Mouse (Mus musculus) embryonic facial prominence, embryonic 11.5 days (tissue): ENCODE data around the gene Trpv3. TPM values are rescaled to one million over a fixed set of nuclear protein-coding genes. Genes with fewer than 3 reads are reported as not detected.
"Not testable (repeated sequence)": the region's sequence is repeated elsewhere in the genome, so short reads cannot be mapped to it uniquely, and the experiment has no call there.

ENCODE experiments used
- ATAC-seq: fragments of 200-750 bp; cut with Nextera tagmentation; replicated peaks from 2 replicates; pipeline ENCODE4 v1.8.0; 2017; ENCODE audit warnings: low read depth; ENCODE audit not compliant: insufficient number of reproducible peaks, low FRiP score, low TSS enrichment
- DNase-seq: peaks from one replicate; pipeline ENCODE4 v3.0.0-alpha.2; 2015; ENCODE audit warnings: low spot score
- H3K27ac ChIP-seq: fragments of 300-500 bp; sonication (generic); replicated peaks from 2 replicates; pipeline ENCODE4 v1.5.1; 2014; ENCODE audit warnings: mild to moderate bottlenecking, low read depth, low read length, control low read depth
- H3K27me3 ChIP-seq: fragments of 300-500 bp; sonication (generic); 2 replicates; pipeline ENCODE4 v1.6.1; 2014; ENCODE audit warnings: mild to moderate bottlenecking, low read length, moderate library complexity, mixed read lengths; ENCODE audit not compliant: control insufficient read depth, insufficient read depth
- H3K36me3 ChIP-seq: fragments of 300-500 bp; sonication (generic); replicated peaks from 2 replicates; pipeline ENCODE4 v1.6.1; 2014; ENCODE audit warnings: low read depth, mild to moderate bottlenecking, low read length, moderate library complexity, mixed read lengths; ENCODE audit not compliant: control insufficient read depth, insufficient read depth
- H3K4me1 ChIP-seq: fragments of 300-500 bp; sonication (generic); 2 replicates; pipeline ENCODE4 v1.6.1; 2014; ENCODE audit warnings: low read length, mixed read lengths; ENCODE audit not compliant: control insufficient read depth, insufficient read depth
- H3K4me2 ChIP-seq: fragments of 300-500 bp; sonication (generic); 2 replicates; pipeline ENCODE4 v1.6.1; 2014; ENCODE audit warnings: low read depth, mild to moderate bottlenecking, control low read depth, low read length, moderate library complexity
- H3K4me3 ChIP-seq: fragments of 300-500 bp; sonication (generic); 2 replicates; pipeline ENCODE4 v1.5.1; 2014; ENCODE audit warnings: low read depth, low read length, control low read depth
- H3K9ac ChIP-seq: fragments of 300-500 bp; sonication (generic); replicated peaks from 2 replicates; pipeline ENCODE4 v1.6.1; 2014; ENCODE audit warnings: mild to moderate bottlenecking, control low read depth, low read length
- H3K9me3 ChIP-seq: fragments of 300-500 bp; sonication (generic); replicated peaks from 2 replicates; pipeline ENCODE4 v1.6.1; 2016; ENCODE audit warnings: mild to moderate bottlenecking, low read length, inconsistent platforms, mixed read lengths; ENCODE audit not compliant: control insufficient read depth
- WGBS: fragments of 180-500 bp; shearing (Covaris S2); extraction: QIAGEN DNeasy Blood & Tissue Kit; methylation state at CpG from one replicate; pipeline ENCODE4 v1.1.7; 2014; 5-methylcytosine and 5-hydroxymethylcytosine counted together
- polyA plus RNA-seq: library from polyadenylated mRNA; unstranded; fragments of >200 nt; fragmentation: Nextera tagmentation; extraction: Ambion mirVana; gene quantifications from 2 replicates; pipeline ENCODE4 v1.2.1, GENCODE M21; 2014

Gene Trpv3
- polyA plus RNA-seq, 1 experiment from 2014 or later, result 0.03 TPM

- no peak for ATAC-seq
Observed at GRCm38 (mm10) chr11:73289621-73290020, 22.4 kb downstream of the Trpv3 start.

GRCm38 (mm10) chr11:73303123-73303522, 35.9 kb downstream of the Trpv3 start:
- H3K9ac ChIP-seq, result no peak overlapping the region
- 28% methylated on average over 2 of the region's 2 CpGs for WGBS
- DNase-seq, result no peak
- ATAC-seq, result no peak
- H3K27me3 ChIP-seq, result no peaks in the 10 kb centered on the region
- H3K4me2 ChIP-seq, result no peak overlapping the region
- no peaks in the 10 kb centered on the region for H3K9me3 ChIP-seq
- H3K27ac ChIP-seq, result no peak overlapping the region
- no peak overlapping the region for H3K4me3 ChIP-seq
- H3K36me3 ChIP-seq, result no peaks in the 10 kb centered on the region
- H3K4me1 ChIP-seq, result no peaks in the 10 kb centered on the region

More at GRCm38 (mm10) chr11:73289621-73290020, 22.4 kb downstream of the Trpv3 start:
- H3K27me3 ChIP-seq, result no peaks in the 10 kb centered on the region
- H3K36me3 ChIP-seq, result no peaks in the 10 kb centered on the region
- DNase-seq, result no peak
- H3K4me1 ChIP-seq, result no peaks in the 10 kb centered on the region
- H3K27ac ChIP-seq, result no peak overlapping the region
- H3K9me3 ChIP-seq, result no peaks in the 10 kb centered on the region
- H3K4me3 ChIP-seq, result no peak overlapping the region
- H3K9ac ChIP-seq, result no peak overlapping the region
- H3K4me2 ChIP-seq, result no peak overlapping the region
- 84% methylated on average over 1 of the region's 1 CpGs for WGBS

- H3K4me1 ChIP-seq, result no peaks in the 10 kb centered on the region
- H3K9ac ChIP-seq, result no peak overlapping the region
- no peak overlapping the region for H3K4me2 ChIP-seq
- H3K36me3 ChIP-seq, result no peaks in the 10 kb centered on the region
- H3K27ac ChIP-seq, result no peak overlapping the region
- WGBS, result 37% methylated on average over 3 of the region's 3 CpGs
- H3K27me3 ChIP-seq, result no peaks in the 10 kb centered on the region
- no peak overlapping the region for H3K4me3 ChIP-seq
- H3K9me3 ChIP-seq, result no peaks in the 10 kb centered on the region
- ATAC-seq, result no peak
- DNase-seq, result no peak
Observed at GRCm38 (mm10) chr11:73315961-73316360, 48.8 kb downstream of the Trpv3 start.

- not testable (repeated sequence) for H3K36me3 ChIP-seq, H3K4me2 ChIP-seq, H3K4me3 ChIP-seq, H3K9me3 ChIP-seq, DNase-seq, H3K27ac ChIP-seq, H3K9ac ChIP-seq, H3K4me1 ChIP-seq, H3K27me3 ChIP-seq, ATAC-seq
- 87% methylated on average over 2 of the region's 2 CpGs for WGBS
Observed at GRCm38 (mm10) chr11:73318581-73318980, 51.4 kb downstream of the Trpv3 start.

DNA sequence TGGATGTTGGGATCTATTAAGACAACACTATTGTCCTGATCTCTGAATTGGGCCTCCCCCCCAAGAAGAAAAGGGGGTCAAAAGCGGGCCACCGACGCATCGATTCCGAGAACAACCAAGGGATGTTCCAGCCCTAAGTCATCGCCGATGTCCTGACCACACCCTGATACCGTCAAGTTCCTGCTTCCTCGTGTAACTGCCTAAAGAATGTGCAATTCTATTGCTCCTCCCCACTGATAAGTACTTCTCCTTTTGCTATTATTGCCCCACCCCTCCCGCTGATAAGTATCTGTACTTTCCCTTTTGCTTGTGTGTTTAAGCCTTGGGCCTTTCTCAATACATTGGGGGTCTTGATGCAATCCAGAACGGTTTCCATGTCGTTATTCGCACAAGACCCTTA, 53.9 kb downstream of the Trpv3 start:
- not testable (repeated sequence) for H3K4me1 ChIP-seq, DNase-seq, H3K36me3 ChIP-seq

DNA sequence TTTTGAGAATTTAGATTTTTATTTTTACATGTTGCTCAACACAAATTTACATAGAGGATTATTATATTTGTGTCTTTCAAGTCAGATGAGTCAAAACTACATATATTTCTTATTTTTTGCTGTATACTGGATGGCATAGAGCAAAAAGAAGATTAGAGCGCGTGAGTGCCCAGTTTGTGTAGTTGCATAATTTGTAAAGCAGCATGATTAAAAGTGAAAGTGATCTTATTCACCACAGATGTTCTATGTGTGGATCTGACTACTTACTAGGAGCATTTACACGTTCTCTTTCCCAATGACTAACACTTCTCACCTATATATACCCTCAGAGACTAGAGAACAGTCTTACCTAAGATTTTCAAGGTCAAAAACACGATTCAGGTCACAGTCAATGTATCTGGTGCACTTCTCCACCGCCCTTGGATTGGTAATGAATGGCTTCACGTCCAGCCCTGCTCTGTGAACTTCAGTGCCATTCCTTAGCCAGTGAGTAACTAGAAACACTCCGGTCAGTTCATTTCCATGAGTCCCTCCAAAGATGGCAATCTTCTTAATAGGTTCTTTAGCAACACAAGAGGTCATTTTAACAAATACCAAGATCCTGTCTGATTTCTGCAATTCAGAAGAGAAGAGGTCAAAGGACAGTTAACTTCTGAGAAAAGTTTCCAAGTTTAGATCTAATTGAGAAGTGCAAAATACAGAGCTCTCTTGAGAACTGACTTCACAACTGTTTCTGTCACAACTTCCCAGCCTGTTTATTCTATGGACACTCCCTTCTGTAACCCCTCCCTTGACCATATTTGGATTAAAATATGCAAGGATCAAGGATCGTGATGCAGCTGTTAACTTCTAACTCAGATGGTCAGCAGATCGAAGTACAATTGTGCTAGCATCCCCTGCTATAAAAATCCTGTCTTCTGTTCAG, 57.0 kb downstream of the Trpv3 start:
- DNase-seq, result no peak
- Histone ChIP-seq H3K4me3 (no peak overlapping the region), H3K4me1 (no peaks in the 10 kb centered on the region), H3K27ac (no peak overlapping the region), H3K9me3 (no peaks in the 10 kb centered on the region), H3K9ac (no peak overlapping the region), H3K36me3 (no peaks in the 10 kb centered on the region), H3K27me3 (no peaks in the 10 kb centered on the region), H3K4me2 (no peak overlapping the region)
- ATAC-seq, result no peak
- WGBS, result 69% methylated on average over 9 of the region's 9 CpGs

More for the DNA sequence above, 53.9 kb downstream of the Trpv3 start:
- H3K9me3 ChIP-seq, H3K4me3 ChIP-seq, ATAC-seq, H3K27ac ChIP-seq, H3K4me2 ChIP-seq, H3K27me3 ChIP-seq, H3K9ac ChIP-seq: not testable (repeated sequence)
- 93% methylated on average over 13 of the region's 13 CpGs for WGBS

- no peak overlapping the region for H3K4me3 ChIP-seq
- ATAC-seq, result no peak
- H3K36me3 ChIP-seq, result no peaks in the 10 kb centered on the region
- H3K27ac ChIP-seq, result no peak overlapping the region
- no peak overlapping the region for H3K4me2 ChIP-seq
- DNase-seq, result no peak
- H3K9me3 ChIP-seq, result no peaks in the 10 kb centered on the region
- WGBS, result 52% methylated on average over 12 of the region's 12 CpGs
- H3K9ac ChIP-seq, result no peak overlapping the region
- no peaks in the 10 kb centered on the region for H3K27me3 ChIP-seq
- H3K4me1 ChIP-seq, result no peaks in the 10 kb centered on the region
Observed at GRCm38 (mm10) chr11:73326485-73326886, 59.3 kb downstream of the Trpv3 start.

- no peaks in the 10 kb centered on the region for H3K9me3 ChIP-seq
- no peaks in the 10 kb centered on the region for H3K4me1 ChIP-seq
- H3K36me3 ChIP-seq, result no peaks in the 10 kb centered on the region
- no peak overlapping the region for H3K9ac ChIP-seq
- H3K27me3 ChIP-seq, result no peaks in the 10 kb centered on the region
- no peak for DNase-seq
- ATAC-seq, result no peak
- no peak overlapping the region for H3K4me2 ChIP-seq
- H3K27ac ChIP-seq, result no peak overlapping the region
- no peak overlapping the region for H3K4me3 ChIP-seq
- 83% methylated on average over 4 of the region's 4 CpGs for WGBS
Observed at GRCm38 (mm10) chr11:73327361-73327760, 60.2 kb downstream of the Trpv3 start.
